Mouse (Mus musculus) c-Kit-negative CD71-positive TER-119-positive erythroid progenitor cells, embryonic 14.5 days (primary cell): Measurements from ENCODE around the gene Dennd5b.
"Not testable (repeated sequence)": the region's sequence is repeated elsewhere in the genome, so short reads cannot be mapped to it uniquely, and the experiment has no call there.

Source experiments
- DNase-seq: peaks from one replicate; pipeline ENCODE4 v3.0.0-alpha.2; 2013; ENCODE audit warnings: low read depth, low spot score

The Dennd5b gene

DNA sequence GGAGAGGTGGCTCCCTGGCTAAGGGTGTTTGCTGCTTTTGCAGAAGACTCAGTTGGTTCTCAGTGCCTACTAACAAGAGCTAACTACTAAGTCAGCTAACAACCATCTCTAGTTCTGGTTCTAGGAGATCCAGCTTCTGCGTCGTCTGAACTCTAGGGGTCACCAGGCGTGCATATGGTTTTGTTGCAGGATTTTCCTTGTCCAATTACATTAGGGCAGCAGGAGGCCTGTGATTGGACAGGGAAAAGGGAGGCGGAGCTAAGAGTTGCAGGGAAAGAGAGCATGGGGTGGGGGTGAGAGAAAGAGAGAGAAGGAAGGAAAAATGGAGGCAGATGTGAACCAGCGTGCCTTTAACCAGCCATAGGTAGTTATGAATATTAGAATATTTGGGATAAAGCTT is 83.0 kb downstream of the Dennd5b start:
- no peak for DNase-seq

DNA sequence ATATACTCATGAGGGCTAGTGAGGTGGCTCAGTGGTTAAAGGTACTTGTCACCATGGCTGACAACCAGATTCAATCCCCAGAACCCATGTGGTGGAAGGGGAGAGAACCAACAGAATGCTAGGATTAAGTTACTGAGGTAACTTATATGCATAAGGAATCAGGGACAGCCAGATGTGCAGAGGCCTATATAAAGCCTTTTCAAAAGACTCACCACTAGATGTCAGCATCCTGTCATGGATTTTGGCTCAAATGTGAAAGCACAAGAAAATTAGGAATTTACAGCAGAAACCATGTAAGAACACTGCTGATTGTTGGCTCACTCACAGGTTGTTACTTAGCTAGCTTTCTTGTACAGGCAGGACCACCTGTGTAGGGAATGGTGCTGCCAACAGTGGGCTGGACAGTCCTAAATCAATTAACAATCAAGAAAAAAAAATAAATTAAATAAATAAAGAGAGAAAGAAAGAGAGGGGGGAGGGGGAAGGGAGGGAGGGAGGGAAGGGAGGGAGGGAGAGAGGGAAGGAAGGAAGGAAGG is 90.6 kb downstream of the Dennd5b start:
- no peak for DNase-seq

DNA sequence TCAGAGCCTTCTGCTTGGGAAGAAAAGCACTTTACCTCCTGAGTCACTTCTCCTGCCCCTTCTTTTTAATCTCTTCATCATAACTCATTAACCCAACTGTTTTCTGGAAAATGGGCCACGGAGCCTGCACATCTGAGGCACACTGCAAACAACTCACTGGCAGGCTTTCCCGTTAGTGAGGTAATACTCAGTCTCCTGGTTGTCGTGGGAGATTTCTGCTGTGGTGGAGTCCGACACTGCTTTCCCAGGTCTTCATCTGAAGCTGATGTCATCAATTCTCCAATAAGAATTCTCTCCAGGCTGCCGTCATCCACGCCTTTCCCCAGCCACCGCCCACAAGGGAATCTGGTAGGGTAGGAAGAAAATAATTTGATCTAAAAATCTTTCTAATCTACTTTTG is 96.5 kb downstream of the Dennd5b start:
- no peak for DNase-seq

DNA sequence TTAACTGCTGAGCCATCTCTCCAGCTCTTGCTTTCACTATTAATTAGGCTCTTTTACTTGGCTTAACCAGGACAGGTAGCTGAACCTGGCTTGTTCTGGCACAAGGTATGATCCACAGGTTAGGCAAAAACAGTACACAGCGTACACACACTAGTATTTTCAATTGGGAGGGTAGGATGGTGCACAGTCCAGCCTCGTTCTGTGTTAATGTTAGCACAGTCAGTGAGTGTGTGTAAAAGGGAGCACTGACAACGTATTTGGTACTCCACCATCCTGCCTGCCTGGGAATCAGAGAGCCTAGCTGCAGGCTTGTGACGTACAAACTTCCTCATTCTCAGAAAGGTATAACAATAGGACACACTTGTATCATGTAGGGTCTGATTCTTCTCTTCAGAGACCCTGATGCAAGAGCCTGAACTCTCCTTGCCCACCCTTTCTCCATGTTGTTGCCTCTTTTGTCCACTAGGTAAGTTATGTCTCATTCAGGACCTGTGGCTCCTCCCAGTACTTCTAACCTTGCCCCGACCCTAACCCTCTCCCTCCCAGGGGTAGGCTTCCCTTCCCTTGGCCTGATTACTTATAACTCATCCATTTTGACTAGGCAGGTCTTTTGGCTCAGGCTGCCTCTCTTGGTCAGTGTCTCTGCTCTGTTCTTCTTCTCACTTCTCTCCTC is 107.0 kb downstream of the Dennd5b start:
- no peak for DNase-seq

DNA sequence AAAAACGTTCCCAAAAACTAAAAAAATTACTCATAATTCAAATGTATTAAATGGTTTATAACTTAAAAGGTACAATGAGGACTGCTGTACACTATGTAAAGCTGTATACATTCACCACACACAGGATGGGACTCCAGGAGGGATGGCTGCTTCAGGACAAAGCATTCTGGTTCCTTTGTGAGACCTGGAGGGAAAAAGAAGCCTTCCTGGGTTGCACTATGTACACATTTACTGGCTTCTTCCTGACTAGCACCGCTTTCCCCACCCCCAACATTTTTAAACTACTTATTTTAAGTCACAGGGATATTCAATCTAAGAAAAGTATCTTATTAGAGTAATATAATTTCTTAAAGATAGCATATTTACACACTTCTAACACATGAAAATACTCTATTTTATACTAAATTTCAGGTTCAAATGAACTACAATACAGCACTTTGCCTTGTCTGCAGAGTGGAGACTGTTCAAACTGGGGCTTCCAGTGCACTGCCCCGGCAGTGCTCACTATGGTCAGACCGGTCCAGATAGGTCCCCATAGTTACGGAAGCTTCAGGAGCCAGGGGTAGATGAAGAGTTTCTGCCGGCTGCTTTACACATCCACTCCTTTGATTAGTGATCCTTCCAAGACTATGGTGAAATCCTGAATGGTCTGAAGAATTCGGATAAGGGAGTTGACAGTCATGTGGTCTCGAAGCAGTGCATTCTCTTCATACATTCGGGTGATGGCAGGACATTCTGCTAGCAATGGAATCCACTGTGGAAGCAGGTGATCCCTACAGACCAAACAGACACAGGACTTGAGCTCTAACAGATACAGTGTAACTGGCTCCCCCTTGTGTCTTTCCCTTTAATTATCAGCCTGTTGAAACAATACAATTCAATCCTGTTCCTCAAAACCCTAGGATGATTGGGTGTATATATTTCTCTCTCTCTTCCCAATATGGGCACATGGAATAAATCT is 108.1 kb downstream of the Dennd5b start:
- no peak for DNase-seq

DNA sequence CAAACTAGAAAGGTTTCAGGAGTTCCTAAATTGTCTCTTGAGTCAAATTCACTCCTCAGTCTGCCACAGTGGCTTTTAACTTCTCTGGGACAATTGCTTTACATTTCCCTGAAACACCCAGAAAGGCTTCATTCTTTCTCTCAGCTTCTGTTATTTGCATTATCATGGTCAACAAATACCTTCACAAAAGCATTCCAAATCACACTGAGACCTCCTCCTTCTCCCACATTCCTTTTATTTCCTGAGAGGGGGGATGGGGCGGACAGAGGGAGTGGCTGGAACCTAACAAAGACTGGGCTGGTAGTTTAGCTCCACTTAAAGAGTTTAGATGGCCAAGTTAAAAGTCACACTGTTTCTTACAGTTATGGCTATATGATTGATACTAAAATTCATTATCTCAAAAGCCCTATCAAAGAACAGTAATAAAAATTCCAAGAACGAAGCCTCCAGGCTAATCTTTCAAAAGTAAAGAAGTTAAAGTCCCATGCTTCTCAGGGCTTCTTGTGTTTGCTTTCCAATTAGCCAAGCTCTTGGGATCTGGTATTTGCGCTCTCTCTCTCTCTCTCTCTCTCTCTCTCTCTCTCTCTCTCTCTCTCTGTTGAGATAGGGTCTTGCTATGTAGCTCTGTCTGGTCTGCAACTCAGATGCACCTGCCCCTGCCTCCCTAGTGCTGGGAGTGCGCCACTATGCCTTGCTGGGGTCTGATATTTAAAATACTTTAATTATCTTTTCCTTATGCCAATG is 108.9 kb downstream of the Dennd5b start:
- no peak for DNase-seq

DNA sequence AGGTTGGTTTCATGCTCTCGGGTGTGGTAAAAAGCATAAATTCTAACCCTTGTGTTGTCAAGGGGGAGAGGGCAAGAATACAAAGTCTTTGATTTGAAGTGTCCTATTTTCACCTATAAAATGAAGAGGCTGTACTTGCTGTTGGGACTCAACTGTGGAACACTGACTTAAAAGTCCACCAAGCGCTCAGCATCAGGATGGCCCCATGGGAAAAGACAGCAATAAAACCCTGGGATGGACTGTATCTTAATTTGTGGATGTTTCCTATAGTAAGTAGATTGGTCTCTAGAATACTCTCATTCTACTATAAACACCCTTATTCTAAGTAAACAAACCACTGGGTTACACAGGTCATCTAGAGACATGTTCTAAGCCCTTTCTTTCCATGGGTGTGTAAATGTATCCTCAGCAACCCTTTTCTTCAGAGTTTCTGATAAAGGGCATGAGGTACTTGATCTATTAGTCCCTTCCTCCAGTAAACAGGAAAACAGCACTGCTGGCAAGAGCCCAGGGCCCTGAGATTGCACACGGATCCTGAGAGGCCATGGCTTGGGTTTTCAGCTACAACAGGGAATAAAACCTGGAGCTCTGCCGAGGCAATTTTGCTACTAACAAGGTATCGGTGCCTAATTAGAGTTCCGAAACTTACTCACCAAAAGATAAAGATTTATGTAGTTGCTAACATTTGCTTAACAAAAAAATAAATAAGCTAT is 109.7 kb downstream of the Dennd5b start:
- no peak for DNase-seq

DNA sequence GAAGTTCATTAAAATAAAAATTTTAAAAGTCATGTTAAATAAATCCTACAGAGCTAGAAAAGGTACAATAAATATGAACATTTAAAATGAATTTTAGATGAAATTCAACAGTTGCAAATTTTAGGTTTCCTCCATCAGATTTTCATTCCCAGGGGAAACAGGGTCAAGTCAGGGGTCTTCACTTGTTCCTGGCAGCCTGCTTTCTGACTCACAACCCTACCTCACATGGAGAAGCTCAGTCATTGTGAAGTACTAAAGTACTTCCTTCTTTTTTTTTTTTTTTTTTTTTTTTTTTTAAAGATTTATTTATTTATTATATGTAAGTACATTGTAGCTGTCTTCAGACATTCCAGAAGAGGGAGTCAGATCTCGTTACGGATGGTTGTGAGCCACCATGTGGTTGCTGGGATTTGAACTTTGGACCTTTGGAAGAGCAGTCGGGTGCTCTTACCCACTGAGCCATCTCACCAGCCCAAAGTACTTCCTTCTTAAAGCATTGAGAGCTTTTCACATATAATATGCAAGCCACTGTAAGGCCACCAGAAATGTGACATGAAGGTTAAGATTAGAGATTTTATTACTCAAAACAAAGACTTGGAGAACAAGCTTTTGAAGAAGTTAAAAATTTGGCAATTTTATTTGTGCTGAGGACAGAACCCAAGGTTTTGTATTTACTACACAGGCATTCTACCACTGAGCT is 111.5 kb downstream of the Dennd5b start:
- not testable (repeated sequence) for DNase-seq

DNA sequence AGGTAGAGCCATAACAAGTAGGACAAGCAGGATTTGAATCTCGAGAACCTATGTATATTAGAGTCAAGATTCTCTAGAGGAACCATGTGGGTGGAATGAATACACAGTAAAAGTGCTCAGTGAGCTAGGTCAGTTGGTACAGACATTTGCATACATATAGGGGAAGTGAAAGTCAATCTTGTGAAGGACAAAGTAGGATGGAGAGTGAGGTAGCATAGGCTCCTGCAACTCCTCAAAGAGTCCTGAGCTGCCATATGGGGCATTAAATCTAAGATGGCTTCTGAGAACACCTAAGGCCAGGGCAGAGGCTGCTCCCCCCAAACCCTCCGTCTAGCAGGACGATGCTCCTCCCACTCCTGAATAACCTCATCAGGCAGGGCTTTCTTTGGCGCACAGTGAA is 115.5 kb downstream of the Dennd5b start:
- no peak for DNase-seq

DNA sequence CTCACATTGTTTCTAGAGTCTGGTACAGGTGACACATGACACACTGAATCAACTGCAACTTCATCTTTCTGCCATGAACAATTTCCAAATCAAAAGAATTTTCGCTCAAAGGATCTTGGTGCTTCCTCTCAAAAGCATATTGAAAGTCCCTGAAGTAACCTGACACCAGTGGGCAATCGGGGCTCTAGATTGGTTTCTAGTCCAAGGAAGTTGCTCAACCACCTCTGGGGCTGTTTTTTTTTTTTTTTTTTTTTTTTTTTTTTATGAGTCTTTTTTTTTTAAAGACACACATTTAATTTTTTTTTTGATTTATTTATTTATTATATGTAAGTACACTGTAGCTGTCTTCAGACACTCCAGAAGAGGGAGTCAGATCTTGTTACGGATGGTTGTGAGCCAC is 121.0 kb downstream of the Dennd5b start:
- no peak for DNase-seq

DNA sequence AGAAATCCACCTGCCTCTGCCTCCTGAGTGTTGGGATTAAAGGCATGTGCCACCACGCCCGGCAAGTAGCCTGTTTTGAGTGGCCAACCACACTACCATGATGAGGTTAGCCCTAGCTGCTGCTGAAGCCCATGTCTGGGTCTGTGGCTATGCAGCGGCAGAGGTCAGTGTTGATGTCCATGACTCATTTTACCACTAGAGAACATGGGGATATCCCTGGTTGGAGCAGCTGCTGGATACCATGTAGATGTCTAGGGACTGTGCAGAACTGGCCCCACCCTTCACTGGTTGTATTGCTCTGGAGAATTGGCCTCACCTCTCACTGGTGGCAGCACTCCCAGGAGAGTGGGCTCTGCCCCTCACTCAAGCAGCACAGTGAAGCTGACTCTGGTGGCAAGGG is 126.4 kb downstream of the Dennd5b start:
- no peak for DNase-seq

DNA sequence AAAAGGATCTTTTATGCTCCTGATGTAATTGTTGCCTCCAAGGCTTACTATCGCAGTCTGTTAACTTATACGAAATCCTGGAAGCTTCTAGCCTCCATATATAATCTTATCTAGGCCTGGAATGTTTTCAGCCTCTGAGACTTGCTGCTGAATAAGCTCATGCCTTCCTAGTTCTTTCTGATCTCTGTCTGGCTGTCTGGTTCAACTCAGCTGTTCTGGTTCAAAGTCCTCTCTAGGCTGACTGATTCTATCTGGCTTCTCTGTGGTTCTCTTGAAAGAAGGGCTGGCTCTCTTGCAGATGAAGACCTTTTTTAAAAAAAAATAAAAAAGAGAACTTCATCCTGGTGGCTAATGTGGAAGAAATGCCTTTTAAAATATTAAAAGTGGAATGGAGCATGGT is 128.6 kb downstream of the Dennd5b start:
- DNase-seq = no peak

DNA sequence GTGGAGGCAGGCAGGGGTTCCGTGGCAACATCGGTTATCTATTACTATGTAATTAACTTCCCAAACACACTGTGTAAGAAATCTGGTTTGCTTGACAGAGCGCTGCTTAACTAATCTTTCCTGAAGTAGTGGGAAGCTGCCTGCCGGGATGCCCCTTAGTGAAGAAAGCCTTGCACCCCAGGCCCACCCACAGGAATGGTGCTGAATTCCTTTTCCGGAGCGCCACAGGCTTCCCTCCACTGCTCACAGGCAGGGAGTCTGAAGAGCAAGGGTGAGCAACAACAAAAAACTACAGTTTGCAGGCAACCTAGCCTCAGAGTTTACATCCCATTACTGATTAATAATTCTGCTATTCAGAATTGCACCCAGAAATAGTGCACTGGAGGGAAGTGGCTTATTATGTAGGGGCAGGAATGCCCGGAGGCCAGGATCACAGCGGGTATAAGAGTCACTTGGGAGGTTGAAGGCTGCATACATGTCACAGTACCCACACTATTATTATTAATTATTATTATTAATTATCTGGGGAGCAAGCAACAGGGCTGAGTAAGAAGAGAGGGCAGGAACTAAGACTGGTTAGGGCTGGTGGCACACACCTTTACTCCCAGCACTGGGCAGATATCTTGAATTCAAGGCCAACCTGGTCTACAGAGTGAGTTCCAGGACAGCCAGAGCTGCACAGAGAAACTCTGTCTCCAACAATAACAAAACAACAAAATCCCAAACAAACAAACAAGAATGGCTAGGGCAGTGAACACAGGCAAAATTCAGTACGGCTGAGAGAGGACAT is 129.2 kb downstream of the Dennd5b start:
- no peak for DNase-seq

DNA sequence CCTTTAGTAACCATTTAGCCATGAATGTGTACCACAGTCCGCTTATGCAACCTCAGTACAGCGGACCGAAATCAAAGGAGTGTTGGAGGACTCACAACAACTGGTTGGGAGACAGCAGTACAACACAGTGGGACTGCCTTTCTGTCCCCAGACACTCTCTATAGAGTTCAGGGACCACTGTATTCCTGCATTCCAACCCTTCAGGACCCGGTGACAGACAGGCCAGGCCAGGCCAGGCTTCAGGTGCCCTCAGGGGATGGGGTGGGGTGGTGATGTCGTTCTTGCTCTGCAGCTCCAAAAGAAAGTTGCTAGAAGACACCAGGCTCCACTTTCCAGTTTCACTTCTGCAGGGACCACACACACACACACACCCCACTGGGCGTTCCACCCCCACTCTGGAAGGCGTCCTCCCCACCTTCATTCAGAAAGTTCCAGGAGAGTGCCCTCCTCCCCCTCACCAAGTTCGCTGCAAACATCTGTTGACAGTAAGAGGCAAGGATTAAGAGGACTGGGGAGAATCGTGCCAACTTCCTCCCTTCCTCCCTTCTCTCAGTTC is 130.0 kb downstream of the Dennd5b start:
- no peak for DNase-seq

DNA sequence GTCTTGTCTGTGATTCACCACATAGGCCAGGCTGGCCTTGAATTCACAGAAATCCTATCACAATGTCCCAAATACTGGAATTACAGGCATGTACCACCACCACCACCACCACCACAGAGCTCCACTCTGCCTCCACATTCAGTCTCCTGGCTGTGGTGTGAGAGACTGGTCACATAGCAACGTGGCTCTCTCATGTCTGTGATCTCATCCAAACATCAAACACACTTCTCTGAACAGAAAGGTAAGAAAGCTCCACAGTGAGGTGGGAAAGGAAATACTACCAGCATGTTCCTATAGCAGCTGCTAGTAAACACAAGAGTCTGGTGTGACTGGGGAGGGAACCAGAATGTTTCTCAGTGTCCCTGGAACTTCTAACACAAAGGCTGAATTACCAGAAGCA is 140.2 kb downstream of the Dennd5b start:
- DNase-seq = no peak

DNA sequence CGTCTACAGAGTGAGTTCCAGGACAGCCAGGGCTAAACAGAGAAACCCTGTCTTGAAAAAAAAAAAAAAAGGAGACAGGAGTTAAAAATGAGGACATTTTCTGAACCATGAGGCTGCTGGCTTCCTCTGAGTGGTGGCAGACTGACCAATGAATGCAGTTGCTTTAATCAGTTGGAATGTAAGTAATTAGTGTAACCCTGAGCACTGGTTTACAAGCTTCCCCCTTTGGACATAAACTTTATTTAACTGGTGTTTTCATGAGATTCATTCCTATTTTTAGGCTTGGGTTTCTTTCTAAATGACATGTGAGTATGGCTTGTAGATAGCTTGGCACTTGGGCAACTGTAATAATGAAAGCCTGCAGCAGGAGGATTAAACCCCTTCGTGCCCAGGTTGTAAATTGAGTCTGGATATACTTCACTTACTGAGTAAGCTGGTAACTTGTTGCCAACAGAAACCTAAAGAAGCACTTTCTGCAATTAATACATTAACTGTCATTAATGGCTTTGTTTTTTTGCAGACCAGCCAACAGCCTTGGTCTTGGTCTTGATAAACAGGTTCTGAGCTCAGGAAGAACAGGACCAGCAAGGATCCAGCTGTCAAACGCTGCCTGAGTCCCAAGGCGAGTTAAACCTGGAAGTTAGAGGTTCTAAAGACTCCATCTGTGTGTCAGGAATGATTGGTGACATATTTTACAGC is 141.8 kb downstream of the Dennd5b start:
- no peak for DNase-seq

DNA sequence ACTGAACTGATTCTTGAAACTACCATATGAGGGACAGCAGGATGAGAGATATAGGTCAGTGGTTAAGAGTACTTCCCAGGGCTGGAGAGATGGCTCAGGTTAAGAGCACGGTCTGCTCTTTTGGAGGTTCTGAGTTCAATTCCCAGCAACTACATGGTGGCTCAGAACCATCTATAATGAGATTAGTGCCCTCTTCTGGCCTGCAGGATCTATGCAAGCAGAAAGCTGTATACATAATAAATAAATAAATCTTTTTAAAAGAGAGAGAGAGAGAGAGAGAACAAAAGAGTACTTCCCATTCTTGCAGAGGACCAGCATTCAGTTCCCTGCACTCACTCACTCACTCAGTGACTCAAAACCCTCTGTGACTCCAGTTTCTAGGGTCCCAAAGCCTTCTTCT is 142.8 kb downstream of the Dennd5b start:
- no peak for DNase-seq

DNA sequence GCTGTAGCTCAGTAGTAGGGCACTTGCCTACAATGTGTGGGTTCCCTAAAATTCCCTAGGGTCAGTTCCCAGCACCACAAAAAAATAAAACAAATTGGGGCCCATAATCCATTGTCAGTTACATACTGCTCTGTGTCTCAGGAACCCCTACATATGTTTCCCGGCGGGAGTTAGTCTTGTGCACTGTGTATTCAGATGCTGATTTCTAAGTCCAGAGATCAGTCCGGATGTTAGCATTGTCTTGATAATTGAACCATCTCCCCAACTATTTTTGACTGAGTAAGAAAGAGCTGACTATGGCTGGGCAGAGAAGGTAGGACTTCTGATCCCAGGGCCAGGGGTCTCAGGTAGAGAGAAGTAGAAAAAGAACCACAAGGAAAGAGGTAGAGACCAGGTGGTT is 144.4 kb downstream of the Dennd5b start:
- no peak for DNase-seq
